Mouse (Mus musculus) olfactory bulb, adult 2 months (tissue): ENCODE results near the gene Qsox2.

Experiments used
- CTCF ChIP-seq: fragments of 200-500 bp; IDR thresholded peaks from 2 replicates; pipeline ENCODE4 v1.5.1; 2012; ENCODE audit warnings: low read depth, mild to moderate bottlenecking, low read length, moderate library complexity; ENCODE audit not compliant: insufficient read depth
- POLR2A ChIP-seq: fragments of 200-500 bp; IDR thresholded peaks from 2 replicates; pipeline ENCODE4 v1.6.1; 2012; ENCODE audit warnings: mild to moderate bottlenecking, low read depth, low read length, moderate library complexity; ENCODE audit not compliant: insufficient read depth

DNA sequence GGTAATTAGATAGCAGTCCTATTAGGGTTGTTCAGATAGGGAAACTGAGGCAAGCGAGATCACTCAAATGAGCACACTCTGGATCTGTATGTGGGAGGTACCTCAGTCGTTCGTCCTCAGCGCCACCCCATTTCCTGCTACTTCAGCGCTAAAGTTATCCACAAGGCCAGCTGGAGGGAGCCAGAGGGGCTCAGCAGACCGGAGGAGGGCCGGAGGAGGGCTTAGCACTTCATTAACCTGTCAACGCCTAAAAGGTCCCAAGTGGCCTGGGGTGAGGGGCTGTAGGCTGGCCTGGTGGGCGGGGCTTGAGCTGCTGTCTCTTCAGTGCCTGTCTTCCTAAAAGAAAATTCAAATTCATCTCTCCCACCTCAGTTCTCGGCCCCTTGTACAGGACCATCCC lies 38.8 kb downstream of the Qsox2 start:
- no peak for TF ChIP-seq CTCF
- no peak for TF ChIP-seq POLR2A
